Mouse (Mus musculus): ENCODE results near the gene Ptov1.

DNA sequence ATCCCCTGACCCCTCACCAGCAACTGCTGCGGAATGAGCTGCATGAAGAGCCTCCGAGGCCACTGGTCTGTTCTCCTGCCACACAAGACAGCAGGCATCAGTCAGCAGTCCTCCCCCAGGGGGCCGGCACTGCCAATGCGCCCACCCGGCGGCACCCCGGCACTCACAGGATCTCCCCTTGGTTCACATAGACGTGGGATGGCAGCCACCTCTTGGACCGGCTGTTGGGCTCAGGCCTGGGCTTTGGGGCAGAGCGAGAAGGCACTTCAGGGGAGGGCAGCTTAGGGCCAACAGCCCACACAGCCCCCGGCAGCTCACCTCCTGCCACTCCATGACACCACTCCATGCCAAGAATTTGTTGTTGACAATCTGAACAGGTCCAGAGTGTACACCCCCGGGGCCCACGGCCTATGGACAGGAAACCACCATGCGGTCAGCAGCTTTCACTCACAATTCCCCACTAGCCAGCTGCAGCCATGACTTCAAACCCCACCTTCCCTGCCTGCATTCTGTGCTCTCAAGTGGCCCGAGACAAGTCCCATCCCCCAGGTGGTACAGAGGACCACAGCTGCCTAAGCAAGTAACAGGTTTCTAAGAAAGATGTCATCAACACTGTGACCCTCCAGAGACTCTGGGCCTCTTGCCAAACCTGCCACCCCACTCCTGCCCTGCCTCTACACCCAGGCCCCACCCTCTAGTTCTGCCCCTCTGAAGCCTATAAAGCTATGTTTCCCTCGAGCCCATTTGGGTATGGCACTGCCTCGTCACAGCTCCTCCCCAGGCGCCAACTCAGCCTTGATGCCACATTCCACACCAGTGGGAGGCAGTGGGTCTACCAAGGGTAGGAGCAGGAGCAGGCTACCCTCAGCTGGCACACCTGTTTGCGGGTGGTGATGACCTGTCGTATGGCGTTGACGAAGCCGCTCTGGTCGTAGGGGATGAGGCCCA is 4.7 kb downstream of the Ptov1 start:
- TF ChIP-seq CTCF (IDR thresholded peaks at IDR 0.05) (no peak), EP300 (IDR thresholded peaks at IDR 0.05) (no peak)
